Mouse (Mus musculus): ENCODE measurements around the gene Hoxb4. TPM values are rescaled to one million over a fixed set of nuclear protein-coding genes. Genes with fewer than 3 reads are reported as not detected.

The Hoxb4 gene
- polyA plus RNA-seq, 1 experiment from 2014 or later = 2.7 TPM

DNA sequence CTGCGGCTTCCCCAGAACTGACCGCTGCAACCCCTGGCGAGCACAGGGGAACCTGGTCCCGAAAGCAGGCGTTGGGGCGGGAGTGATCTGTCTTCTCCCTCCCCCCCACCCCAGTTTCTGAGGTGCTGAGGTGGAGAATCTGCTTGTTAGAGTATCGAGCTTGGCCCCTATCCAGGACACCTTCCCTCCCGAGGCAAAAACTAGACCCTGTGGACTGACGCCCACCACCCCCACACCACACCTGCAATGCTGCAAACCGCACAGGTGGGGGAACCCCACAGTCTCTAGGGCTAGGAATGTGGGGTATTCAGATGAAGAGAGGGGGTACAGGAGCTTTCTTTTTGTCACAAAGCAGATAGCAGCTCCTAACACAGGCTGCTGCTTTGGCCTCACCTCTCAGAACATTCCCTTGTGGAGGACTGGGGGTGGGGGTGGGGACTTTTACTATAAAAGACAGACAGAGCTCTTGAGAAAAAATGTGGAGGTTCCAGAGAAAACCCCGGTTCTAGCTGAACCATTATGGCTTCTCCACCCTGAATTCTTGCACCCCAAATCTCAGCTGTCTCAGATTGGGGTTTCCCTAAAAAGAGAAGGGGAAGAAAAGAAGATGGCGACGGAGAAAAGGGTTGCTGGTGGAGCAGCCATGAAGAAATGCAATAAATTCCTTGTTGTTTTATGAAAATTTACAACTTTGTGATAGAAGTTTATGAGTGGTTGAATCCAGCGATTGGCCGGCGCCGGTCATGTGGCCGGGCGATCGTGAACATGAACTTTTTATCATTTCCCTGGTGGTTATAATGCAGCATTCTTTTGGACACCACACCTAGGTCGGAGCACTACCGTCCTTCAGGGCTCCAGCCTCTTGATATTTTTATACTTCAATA, 26.1 kb upstream of the Hoxb4 start, which contains the start of gene Hoxb6:
Gene Hoxb6 (plus strand): TSS at position 796 of the 884 bp plus-strand sequence.
- ATAC-seq (ENCODE audit: insufficient read depth, low FRiP score) = no peak

DNA sequence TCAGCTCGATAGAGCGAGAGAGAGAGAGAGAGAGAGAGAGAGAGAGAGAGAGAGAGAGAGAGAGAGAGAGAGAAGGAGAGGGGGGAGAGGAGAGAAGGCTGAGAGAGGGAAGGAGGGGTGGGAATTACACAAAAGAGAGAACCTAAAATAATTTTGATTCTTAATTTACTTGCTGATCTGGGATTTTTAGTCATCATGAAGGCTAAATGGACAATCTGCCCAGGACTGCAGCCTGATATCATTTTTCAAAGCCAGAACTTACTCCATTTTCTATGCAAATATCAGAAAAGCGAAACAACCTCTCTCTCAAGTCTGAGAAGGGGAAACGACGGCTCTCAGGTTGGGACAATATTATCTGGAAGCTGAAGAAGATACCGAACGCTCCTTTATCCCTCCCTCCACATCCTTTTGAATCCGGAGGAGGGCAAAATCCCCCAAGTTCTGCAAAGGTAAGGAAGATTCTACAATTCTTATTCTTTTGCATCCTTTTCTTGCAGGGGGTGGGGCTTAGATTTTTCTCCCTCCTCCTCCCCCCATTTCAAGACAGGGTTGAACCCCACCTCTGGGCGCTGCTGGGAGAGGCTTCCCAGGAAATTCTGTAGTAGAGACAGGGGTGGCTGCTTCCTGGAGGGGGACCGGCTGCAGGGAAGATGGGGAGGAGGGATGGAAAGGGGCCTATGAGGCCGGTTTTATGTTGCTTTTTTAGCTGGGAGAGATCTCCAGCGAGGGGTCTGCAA, 25.3 kb upstream of the Hoxb4 start:
- H3K4me2 ChIP-seq (ENCODE audit: low read depth, low read length) = peak overlapping the region; percentile 50
- H3K36me3 ChIP-seq (ENCODE audit: control insufficient read depth, insufficient read depth, low read length) = no peaks in the 10 kb centered on the region
- H3K9me3 ChIP-seq (replicated peaks; ENCODE audit: control insufficient read depth, low read length) = no peaks in the 10 kb centered on the region
- H3K4me3 ChIP-seq (replicated peaks; ENCODE audit: low read length) = peak overlapping the region; percentile 44
- WGBS = 15% methylated on average over 12 of the region's 12 CpGs
- H3K27me3 ChIP-seq (ENCODE audit: control insufficient read depth, insufficient read depth, low read length) = peaks cover 78% of the 10 kb centered on the region
- peaks cover 11% of the 10 kb centered on the region for H3K4me1 ChIP-seq (ENCODE audit: control insufficient read depth, insufficient read depth, low read length)
- peak overlapping the region; percentile 49 for H3K9ac ChIP-seq (ENCODE audit: low read length)
- ATAC-seq (ENCODE audit: insufficient read depth, low FRiP score) = no peak
- peak overlapping the region; percentile 88 for H3K27ac ChIP-seq (ENCODE audit: low read length)

More for the DNA sequence above, 26.1 kb upstream of the Hoxb4 start, which contains the start of gene Hoxb6:
- peaks cover 74% of the 10 kb centered on the region for H3K27me3 ChIP-seq (ENCODE audit: control insufficient read depth, insufficient read depth, low read length)
- H3K9ac ChIP-seq (ENCODE audit: low read length) = peak within 1 kb of the TSS; percentile 55
- H3K4me3 ChIP-seq (replicated peaks; ENCODE audit: low read length) = peak within 1 kb of the TSS; percentile 44
- H3K36me3 ChIP-seq (ENCODE audit: control insufficient read depth, insufficient read depth, low read length) = no peaks in the 10 kb centered on the region
- 15% methylated on average over 22 of the region's 22 CpGs for WGBS
- H3K4me2 ChIP-seq (ENCODE audit: low read depth, low read length) = peak within 1 kb of the TSS; percentile 50
- peak within 1 kb of the TSS; percentile 88 for H3K27ac ChIP-seq (ENCODE audit: low read length)
- no peaks in the 10 kb centered on the region for H3K9me3 ChIP-seq (replicated peaks; ENCODE audit: control insufficient read depth, low read length)
- H3K4me1 ChIP-seq (ENCODE audit: control insufficient read depth, insufficient read depth, low read length) = peaks cover 11% of the 10 kb centered on the region

DNA sequence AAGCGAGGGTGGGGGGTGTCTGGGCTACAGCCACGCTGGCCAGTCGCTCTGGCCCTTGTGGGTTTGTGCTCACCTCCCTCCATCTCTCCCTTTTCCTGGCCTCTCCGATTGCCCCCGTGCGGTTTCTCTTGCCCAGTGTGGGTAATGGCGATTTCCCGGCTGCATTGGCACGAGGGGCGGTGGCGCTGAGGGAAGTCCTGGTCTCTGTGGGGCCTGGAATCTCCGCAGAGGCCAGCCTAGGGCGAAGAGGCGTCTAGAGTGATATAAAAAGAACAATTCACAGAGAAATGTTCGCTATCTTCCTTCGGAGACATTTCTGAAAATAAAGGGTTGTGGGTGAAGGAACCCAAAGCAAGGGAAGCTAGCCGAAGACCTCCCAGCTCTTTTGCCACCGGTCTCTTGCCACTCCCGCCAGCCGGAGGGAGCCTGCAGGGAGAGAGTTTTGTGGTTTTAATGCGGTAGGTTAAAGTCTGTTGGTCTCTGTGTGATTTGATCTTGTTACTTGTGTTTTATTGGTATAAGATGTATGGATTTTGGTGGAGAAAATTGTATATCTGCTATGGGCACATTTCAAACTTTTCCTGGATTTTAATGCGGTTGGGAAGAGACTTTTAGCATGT, 24.7 kb upstream of the Hoxb4 start:
- peak overlapping the region; percentile 88 for H3K27ac ChIP-seq (ENCODE audit: low read length)
- peak overlapping the region; percentile 49 for H3K9ac ChIP-seq (ENCODE audit: low read length)
- H3K36me3 ChIP-seq (ENCODE audit: control insufficient read depth, insufficient read depth, low read length) = no peaks in the 10 kb centered on the region
- no peaks in the 10 kb centered on the region for H3K9me3 ChIP-seq (replicated peaks; ENCODE audit: control insufficient read depth, low read length)
- no peak for ATAC-seq (ENCODE audit: insufficient read depth, low FRiP score)
- H3K4me2 ChIP-seq (ENCODE audit: low read depth, low read length) = peak overlapping the region; percentile 50
- WGBS = 16% methylated on average over 22 of the region's 22 CpGs
- H3K4me3 ChIP-seq (replicated peaks; ENCODE audit: low read length) = peak overlapping the region; percentile 44
- peaks cover 14% of the 10 kb centered on the region for H3K4me1 ChIP-seq (ENCODE audit: control insufficient read depth, insufficient read depth, low read length)
- peaks cover 78% of the 10 kb centered on the region for H3K27me3 ChIP-seq (ENCODE audit: control insufficient read depth, insufficient read depth, low read length)

DNA sequence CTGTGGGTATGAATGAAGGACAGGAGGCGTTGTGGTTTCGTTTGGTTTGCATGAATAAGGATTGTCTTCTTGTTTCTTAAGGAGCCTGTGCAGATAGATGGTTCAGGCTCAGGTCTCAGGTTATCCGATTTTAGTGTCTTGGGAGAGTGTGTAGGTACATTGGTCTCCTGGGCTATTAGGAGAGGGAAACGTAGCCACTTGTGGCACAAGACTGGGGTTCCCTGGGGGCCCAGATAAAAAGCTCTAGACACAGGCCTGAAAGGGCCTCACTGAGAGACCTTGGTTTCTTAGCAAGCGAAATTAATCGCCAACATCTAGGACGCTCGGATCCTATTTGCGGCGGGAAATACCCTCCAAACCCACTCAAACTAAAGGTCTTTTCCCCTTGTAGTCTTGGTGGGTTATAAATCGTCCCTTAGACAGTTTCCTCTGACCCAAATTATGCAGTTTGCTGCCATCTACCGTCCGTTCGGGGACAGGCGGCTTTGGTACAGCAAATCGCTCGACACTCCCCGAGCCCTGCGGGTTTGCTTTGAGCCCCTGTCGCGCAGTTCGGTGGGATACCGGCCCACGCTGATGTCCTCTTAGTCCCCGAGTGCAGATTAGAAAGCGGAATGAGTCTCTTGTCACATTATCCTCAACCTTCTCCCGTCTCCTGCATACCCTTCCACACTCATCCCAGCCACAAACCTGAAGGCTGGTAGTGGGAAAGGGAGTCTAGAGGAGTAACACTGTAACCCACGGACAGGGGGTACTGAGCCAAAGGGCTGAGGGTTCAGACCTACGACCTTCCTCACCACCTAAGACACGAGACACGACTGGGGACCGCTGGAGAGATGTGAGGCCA, 23.6 kb upstream of the Hoxb4 start:
- H3K27ac ChIP-seq (ENCODE audit: low read length) = peak overlapping the region; percentile 55; the same call in 1 of the 2 replicates
- no peak for ATAC-seq (ENCODE audit: insufficient read depth, low FRiP score)
- H3K4me3 ChIP-seq (replicated peaks; ENCODE audit: low read length) = peak overlapping the region; percentile 44
- H3K4me2 ChIP-seq (ENCODE audit: low read depth, low read length) = peak overlapping the region; percentile 50
- WGBS = 2% methylated on average over 32 of the region's 32 CpGs
- peaks cover 79% of the 10 kb centered on the region for H3K27me3 ChIP-seq (ENCODE audit: control insufficient read depth, insufficient read depth, low read length)
- H3K36me3 ChIP-seq (ENCODE audit: control insufficient read depth, insufficient read depth, low read length) = no peaks in the 10 kb centered on the region
- peak overlapping the region; percentile 60 for H3K9ac ChIP-seq (ENCODE audit: low read length)
- H3K9me3 ChIP-seq (replicated peaks; ENCODE audit: control insufficient read depth, low read length) = no peaks in the 10 kb centered on the region
- peaks cover 16% of the 10 kb centered on the region for H3K4me1 ChIP-seq (ENCODE audit: control insufficient read depth, insufficient read depth, low read length)

DNA sequence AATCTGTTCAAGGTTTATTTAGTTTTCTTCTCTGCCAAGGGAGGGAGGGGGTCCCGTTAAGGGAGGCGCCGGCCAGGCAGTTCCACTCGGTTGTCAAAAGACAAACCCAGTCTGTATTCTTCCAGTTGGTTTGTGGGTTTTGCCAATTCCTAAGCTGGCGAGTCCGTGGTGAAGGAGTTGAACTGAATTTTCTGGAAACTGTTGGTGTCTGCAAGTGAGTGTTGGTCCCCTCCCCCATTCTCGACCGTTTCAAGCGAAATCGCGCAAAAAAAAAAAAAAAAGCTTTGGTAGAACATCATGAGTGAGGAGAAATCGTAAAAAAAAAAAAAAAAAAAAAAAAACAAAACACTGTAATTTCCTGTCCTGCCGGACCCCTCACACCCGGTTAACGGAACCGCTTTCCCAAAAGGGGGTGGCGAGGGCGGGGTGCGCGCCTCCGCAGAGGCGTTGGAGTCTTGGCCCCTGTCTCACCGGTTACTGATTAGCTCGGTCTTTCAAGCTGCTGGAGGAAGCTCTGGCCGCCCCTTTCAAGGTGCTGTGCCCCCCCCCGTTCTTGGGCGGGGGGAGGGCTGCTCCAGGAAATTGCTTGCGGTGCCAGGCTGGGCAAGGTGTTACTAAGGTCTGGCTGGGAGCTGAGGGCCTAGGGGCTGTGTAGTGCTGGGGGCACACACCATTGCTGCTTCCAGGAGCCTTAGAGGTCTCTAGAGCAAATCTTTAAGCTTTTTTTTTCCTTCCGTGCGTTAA, 22.8 kb upstream of the Hoxb4 start:
- no peak for ATAC-seq (ENCODE audit: insufficient read depth, low FRiP score)
- no peaks in the 10 kb centered on the region for H3K36me3 ChIP-seq (ENCODE audit: control insufficient read depth, insufficient read depth, low read length)
- peak overlapping the region; percentile 50 for H3K4me2 ChIP-seq (ENCODE audit: low read depth, low read length)
- 2% methylated on average over 30 of the region's 30 CpGs for WGBS
- peaks cover 21% of the 10 kb centered on the region for H3K4me1 ChIP-seq (ENCODE audit: control insufficient read depth, insufficient read depth, low read length)
- H3K9me3 ChIP-seq (replicated peaks; ENCODE audit: control insufficient read depth, low read length) = no peaks in the 10 kb centered on the region
- H3K4me3 ChIP-seq (replicated peaks; ENCODE audit: low read length) = peak overlapping the region; percentile 44
- H3K27me3 ChIP-seq (ENCODE audit: control insufficient read depth, insufficient read depth, low read length) = peaks cover 81% of the 10 kb centered on the region
- H3K9ac ChIP-seq (ENCODE audit: low read length) = peak overlapping the region; percentile 60
- 0 out of 2 replicates have a peak overlapping the region, but pooled peaks have one; percentile 14 for H3K27ac ChIP-seq (ENCODE audit: low read length)

DNA sequence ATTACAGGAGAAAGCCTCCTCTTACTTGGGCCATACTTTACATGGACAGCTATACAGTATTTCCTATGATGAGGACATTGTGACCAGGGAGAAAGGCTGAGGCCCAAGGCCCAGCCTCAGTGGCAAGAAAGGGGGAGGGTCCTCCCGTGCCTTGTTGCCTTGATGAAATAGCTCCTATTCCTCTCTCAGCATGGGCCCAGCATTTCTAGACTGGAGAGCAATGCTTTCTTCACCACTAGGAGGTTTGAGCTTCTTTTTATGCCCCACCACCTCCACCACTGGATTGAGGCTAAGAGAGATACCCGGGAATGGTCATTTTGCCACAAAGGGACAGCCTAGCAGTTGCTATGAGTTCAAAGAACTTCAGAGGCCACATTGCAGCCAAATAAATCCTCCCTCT, 21.1 kb upstream of the Hoxb4 start:
- Histone ChIP-seq H3K9ac (ENCODE audit: low read length) (peak overlapping the region; percentile 8; the same call in 1 of the 2 replicates), H3K4me2 (ENCODE audit: low read depth, low read length) (peak overlapping the region; percentile 50; the same call in 1 of the 2 replicates), H3K36me3 (ENCODE audit: control insufficient read depth, insufficient read depth, low read length) (no peaks in the 10 kb centered on the region), H3K9me3 (replicated peaks; ENCODE audit: control insufficient read depth, low read length) (no peaks in the 10 kb centered on the region), H3K27me3 (ENCODE audit: control insufficient read depth, insufficient read depth, low read length) (peaks cover 73% of the 10 kb centered on the region), H3K4me3 (replicated peaks; ENCODE audit: low read length) (no peak overlapping the region), H3K4me1 (ENCODE audit: control insufficient read depth, insufficient read depth, low read length) (peaks cover 26% of the 10 kb centered on the region), H3K27ac (ENCODE audit: low read length) (0 out of 2 replicates have a peak overlapping the region, but pooled peaks have one; percentile 14)
- ATAC-seq (ENCODE audit: insufficient read depth, low FRiP score) = no peak
- 30% methylated on average over 2 of the region's 2 CpGs for WGBS

DNA sequence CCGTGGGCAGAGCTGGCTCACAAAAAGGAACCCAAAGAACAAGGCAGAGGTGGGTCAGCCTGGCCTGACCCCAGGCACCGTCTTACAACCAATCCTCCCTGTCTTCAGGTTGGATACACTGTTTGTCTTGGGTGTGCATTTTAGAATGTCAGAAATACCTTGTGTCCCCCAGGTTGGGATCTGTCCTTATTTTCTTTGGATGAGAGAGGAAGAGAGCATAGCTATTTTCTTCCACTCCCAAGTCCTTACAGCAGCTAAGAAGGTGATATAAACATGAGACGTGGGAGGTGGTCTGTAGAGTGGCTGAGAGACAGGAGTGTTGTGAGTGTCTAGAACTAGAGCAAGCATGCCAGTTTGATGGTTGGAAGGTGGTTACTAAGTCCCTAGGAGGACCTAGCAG, 20.6 kb upstream of the Hoxb4 start:
- no peak for ATAC-seq (ENCODE audit: insufficient read depth, low FRiP score)
- Histone ChIP-seq H3K27ac (ENCODE audit: low read length) (0 out of 2 replicates have a peak overlapping the region, but pooled peaks have one; percentile 14), H3K27me3 (ENCODE audit: control insufficient read depth, insufficient read depth, low read length) (peaks cover 73% of the 10 kb centered on the region), H3K9me3 (replicated peaks; ENCODE audit: control insufficient read depth, low read length) (no peaks in the 10 kb centered on the region), H3K4me3 (replicated peaks; ENCODE audit: low read length) (no peak overlapping the region), H3K9ac (ENCODE audit: low read length) (peak overlapping the region; percentile 8; the same call in 1 of the 2 replicates), H3K4me2 (ENCODE audit: low read depth, low read length) (peak overlapping the region; percentile 50), H3K4me1 (ENCODE audit: control insufficient read depth, insufficient read depth, low read length) (peaks cover 26% of the 10 kb centered on the region), H3K36me3 (ENCODE audit: control insufficient read depth, insufficient read depth, low read length) (no peaks in the 10 kb centered on the region)
- WGBS = 29% methylated on average over 3 of the region's 3 CpGs

Data from stomach, embryonic 16.5 days (tissue).